Mouse (Mus musculus) C2C12 (cell line): ENCODE data around the gene Gm13693.
"Not testable (repeated sequence)": the region's sequence is repeated elsewhere in the genome, so short reads cannot be mapped to it uniquely, and the experiment has no call there.

Experiments used
- CTCF ChIP-seq: IDR thresholded peaks from one replicate; pipeline ENCODE4 v1.5.1; 2011; ENCODE audit not compliant: control insufficient read depth, insufficient read depth, insufficient read length
- MAX ChIP-seq: IDR thresholded peaks from one replicate; pipeline ENCODE4 v1.6.1; 2011; ENCODE audit warnings: mild to moderate bottlenecking, control low read depth

DNA sequence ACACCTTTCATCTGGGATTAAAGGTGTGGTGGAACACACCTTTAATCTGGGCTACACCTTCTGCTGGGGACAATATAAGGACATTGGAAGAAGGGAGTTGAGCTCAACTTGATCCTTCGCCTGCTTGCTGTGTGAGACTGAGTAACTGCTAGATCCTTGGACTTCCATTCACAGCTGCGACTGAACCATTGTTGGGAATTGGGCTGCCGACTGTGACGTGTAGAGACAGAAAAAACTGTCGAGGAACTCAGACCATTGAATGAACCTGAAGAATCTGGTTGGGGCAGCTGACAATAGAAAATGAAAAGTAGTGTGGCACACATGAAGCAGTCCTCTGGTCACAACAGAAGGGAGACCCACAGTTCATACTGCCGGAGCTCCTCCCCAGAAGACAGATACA lies at the start of gene Gm13693:
- not testable (repeated sequence) for TF ChIP-seq CTCF, MAX
